Mouse (Mus musculus) CD4-positive, CD25-positive, alpha-beta regulatory T cell, adult 4 months (primary cell): ENCODE data around the gene Ndufb10. TPM values are rescaled to one million over a fixed set of nuclear protein-coding genes. Genes with fewer than 3 reads are reported as not detected.
A peak's percentile ranks its signal among the peaks of the same experiment; 100 is the strongest.

Source experiments
- ATAC-seq: one replicate; pipeline ENCODE4 v1.8.0; 2017
- polyA plus RNA-seq, 2 experiments: library from polyadenylated mRNA; unstranded; fragments of 100-300 nt; shearing (Covaris generic); gene quantifications; one replicate each; pipeline ENCODE4 v1.2.1; 2017

Ndufb10 gene
- polyA plus RNA-seq: 100 to 1,000 TPM; 227 to 245 TPM

DNA sequence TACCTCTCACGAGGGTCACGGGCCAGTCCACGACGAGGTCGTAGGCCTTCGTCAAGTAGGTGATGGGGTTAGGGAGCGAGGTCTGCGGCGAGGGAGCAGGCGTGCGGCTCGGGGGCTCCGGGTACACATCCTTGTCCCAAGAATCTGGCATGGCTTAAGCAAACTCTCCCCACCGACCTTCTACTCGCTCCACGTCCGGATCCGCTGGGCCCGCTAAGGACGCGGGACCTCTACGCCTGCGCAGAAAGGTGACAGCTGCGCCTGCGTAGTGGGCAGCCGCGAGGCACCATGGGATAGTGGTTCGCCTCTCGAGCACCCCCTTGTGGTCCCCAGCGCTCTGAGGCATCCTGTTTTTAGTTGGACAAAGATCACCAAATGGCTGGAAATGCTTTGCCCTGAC, at the start of gene Ndufb10:
Gene Ndufb10 (minus strand): TSS at position 295 of the 400 bp plus-strand sequence.
- peak; percentile 50 for ATAC-seq

DNA sequence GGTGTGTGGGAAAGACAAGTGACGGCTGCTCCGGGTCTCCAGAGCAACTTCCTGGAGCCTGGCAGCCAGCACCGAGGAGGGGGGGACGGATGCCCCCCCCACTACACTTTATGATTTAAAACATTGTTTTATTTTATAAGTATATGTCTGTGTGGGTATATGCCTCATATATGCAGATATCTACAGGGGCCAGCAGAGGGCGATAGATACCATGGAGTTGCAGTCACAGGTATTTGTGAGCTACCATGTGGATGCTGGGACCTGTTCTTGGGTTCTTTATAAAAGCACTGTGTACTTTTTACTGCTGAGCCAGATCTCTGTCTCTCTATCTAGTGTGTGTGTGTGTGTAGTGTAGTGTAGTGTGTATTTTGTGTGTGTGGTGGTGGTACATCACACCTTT, 49.0 kb upstream of the Ndufb10 start:
- ATAC-seq: no peak

DNA sequence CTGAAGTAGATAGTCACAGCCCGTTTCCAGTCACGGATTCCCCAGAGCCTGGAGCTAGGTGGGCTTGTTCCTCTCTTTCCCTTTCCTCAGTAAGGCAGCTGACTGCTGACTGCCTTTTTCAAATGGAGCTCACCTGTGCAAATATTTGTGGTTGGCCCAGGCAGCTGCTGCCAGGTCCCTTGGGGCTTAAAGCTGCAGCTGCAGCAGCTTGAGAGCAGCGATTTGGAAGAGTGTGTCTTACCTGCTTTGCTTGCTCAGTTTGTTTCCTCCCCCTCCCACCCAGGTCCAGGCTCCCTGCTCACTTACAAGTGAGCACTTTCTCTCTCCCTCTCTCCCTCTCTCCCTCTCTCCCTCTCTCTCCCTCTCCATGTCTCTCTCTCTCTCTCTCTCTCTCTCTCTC, 44.9 kb upstream of the Ndufb10 start:
- no peak for ATAC-seq

DNA sequence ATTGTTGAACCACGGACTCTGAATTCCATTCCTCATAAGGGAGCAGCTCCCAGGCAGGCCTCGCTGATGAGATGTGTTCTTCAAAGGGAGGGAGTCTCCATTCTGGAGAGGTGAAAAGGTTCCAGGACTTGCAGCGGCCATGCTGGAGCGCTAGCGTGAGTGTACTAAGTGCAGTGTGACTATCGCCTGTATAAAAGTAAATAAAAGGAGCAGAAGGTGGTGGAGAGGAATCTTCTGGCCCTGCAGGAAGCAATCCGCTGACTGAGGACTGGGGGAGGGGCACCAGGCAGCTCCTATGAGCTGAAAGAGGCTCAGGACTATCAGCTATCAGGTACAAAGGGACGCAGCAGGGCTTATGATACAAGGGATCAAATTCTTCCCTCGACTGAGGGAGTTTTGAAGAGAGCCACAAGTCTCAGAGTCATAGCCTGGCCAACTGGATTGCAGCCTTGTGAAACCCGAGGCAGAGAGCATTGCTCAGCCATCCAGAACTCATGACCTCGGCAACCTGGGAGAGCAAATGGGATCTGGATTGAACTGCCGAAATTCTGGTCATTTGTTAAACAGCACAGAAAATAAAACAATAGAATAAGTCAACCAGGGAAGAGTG, 42.1 kb upstream of the Ndufb10 start:
- no peak for ATAC-seq

DNA sequence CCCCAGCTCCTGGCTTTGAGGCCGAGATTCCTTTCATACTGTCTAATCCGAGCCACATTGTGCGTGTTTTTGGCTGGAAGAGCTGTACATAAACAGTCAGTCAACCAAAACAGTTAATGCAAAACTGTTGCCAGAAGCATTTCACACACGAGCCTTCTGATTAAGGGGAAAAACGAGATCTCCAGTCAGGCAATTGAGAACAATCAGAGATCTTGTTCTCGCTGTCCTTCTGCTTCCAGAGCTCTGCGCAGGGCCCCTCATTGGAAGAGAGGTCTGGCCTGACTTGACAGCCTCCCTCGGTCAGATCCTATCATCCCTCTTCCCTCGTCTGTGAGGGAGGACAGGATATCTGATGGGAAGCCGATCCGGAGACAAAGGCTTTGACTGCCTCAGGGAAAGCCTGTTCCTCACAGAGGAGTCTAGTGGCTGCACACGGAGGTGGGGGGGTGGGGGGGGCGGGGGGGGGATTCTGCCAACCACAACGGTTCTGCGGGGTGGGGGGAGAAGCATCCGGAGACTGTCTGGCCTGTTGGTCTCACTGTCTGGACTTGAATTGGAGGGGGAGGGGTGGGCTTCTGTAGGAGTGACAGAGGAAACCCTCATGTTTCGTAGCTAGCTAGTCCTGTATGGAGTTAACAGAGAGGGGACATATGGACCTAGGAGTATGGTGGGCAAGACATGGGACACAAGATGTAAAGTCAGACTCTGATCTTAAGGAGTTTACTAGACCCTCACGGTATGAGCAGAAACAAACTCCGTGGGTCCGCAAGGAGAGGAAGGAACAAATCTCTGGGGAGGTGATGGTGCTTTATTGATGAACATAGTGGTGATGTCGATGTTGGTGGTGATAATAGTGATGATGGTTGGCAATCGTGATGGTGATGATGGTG, 41.0 kb upstream of the Ndufb10 start:
- no peak for ATAC-seq

DNA sequence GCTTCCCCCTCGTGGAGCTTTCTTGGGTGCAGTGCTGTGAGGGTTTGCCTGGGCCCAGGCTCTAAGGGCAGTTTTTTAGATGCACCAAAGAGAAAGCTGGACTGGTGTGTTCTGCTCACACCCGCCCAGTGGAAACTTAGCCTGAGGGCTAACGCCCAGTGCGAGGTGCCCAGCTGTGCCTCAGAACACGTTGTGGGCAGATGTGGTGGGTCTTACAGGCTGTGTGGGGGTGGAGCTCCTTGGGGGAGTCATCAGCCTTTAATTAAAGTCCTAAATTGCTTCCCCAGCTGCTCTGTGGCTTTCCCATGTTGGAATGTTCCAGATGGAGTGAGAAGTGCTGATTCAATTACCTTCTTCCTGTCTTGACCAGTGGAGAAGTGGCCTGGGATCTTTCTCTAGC, 36.8 kb upstream of the Ndufb10 start:
- no peak for ATAC-seq

DNA sequence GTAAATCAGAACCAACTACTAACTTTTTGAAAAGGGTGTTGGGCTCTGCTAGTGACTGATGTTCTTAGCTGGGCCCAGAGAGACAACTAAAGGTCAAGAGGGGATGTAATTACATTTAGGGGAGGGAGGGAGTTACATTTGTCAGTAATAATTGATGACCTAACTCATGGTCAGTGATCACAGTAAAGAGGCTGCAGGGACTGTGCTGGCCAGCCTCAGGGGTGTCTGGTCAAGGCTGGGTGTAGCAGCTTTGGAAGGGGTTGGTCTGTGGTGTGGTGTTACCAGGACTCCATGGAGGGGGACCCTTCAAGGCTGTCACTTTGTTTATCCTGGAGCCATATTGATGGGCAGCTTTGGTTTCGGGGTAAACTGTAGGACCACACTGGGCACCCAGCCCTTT, 33.1 kb upstream of the Ndufb10 start:
- no peak for ATAC-seq

DNA sequence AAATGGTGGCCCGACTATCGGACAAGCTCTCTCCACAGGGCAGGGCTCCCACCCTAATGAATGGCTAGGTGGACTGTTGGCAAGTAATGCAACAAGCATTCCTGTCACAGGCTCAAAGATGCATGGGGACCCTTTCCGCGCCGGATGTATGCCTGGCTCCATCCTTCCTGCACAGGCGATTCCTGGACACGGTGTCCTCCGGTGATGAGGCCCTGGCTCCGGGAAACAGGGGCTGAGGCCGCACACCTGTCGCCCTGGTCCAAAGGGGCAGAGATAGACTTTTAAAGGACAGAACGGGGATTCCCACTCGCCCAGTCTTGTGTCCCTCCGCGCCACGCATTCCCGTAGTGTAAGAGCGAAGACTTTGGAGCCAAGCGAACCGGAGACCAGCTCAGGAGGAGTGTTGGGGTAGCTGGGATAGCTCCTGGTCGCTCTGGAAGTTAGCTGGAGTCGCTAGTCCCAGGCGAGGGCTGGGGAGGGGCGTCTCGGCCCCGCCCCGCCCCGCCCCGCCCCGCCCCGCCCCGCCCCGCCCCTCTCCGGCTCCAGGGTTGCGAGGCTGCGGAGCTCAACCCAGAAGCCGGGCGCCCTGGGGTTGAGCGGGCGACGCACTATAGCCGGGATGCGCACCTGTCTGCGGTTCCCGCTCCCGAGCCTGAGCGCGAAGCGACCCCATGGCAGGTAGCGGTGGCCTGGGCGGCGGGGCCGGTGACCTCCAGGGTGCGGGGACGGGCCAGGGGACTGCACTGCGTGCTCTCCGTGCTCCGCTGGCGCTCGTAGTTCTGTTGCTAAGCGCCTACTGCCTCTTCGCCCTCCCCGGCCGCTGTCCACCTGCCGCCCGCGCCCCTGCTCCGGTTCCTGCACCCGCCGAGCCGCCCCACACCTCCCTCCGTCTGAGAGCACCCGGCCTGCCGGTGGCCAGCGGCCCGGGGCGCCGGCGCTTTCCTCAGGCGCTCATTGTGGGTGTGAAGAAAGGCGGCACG, 28.4 kb upstream of the Ndufb10 start, which contains the start of gene Hs3st6:
Gene Hs3st6 (plus strand): TSS at position 574 of the 980 bp plus-strand sequence.
- peak; percentile 34 for ATAC-seq

DNA sequence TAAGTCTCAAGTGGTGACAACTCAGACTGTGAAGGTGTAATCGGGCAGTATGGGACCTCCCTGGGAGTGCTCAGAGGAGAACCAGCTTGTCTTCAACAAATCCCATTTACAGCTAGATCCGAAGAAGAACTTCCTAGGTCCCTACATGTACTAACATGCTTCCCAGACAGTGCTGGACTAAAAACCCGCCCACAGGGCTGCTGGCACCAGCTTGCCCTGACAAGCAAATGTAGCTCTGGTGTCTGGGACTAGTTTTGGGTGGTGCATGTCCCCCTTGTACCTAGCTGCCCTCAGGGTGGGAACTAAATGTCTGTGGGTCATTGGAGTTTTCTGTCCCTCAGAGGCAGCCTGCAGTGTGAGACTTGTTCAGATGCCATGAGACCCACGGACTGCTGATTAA, 27.2 kb upstream of the Ndufb10 start:
- no peak for ATAC-seq

DNA sequence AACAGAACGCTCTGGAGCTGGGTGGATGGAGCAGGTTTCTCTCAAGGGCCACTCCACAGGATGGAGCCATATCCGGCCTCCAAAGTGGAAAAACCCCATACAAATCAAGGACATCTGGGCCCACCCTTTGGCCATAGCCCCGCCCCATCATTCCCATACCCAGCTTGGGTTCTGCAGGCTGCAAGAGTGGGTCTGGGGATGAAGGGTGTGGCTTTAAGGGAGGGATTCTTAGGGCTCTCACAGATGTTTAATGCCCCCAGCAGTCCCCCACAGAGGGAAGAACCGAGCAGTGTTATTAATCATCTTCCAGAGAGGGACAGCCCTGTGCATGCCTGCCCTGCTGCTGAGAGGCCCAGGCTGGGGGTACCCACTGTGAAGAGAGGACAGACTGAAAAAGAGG, 22.7 kb upstream of the Ndufb10 start:
- no peak for ATAC-seq

DNA sequence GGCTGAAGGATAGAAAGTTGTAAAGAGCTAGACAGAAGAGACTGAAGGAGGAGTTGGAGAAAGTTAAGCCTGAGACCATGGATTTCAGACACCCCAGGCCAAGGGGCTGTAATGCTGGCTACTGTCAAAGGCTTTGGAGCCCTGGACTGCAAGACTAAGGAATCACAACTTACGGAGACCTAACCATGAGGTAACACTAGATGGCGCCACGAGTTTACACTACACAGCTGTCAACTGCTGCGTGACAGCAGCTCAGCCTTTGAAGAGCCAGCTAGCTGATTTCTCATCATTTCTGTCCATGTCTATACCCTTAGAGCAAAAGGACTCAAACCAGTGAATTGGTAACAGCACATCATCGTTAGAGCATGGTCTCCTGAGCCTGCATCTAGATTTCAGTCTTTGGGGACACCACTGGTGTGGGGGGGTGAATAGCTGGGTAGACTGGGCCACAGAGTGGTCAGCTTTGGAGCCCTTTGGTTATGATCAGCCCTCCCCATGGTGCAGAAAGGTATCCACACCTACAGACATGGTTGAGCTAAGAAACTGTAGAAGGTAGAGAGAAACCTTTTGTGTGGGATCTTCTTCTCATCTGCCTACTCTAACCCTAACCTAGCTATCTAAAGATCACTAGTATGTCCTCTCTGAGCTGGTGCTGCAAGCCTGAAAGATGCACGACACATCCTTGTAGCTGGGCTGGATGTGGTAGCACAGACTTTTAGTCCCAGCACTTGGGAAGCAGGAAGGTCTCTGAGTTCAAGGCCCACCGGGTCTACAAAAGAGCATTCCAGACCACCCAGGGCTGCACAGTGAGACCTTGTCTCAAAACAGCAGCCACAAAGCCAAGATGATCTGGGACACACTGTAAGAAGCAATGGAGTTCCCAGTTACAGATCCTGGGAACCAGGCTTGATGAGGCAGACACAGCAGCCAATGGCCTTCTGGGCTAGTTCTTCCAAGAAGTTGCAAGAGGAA, 21.5 kb upstream of the Ndufb10 start:
- ATAC-seq: peak; percentile 86

DNA sequence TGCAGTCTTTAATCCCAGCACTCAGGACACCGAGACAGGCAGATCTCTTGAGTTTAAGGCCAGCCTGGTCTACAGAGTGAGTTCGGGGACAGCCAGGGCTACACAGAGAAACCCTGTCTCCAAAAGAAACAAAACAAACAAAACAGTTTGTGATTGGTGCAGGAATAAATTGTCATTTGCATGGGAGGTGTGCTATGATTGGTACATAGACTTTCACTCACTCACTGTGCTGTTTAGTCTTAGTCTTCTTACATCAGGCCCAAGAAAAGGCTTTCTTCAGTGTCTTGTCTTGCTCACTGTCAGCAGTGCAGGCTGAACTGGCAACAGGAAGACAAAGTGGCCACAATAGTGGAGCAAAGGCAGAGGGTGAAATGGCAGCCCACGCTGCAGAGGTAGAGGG, 20.1 kb upstream of the Ndufb10 start:
- ATAC-seq: no peak

DNA sequence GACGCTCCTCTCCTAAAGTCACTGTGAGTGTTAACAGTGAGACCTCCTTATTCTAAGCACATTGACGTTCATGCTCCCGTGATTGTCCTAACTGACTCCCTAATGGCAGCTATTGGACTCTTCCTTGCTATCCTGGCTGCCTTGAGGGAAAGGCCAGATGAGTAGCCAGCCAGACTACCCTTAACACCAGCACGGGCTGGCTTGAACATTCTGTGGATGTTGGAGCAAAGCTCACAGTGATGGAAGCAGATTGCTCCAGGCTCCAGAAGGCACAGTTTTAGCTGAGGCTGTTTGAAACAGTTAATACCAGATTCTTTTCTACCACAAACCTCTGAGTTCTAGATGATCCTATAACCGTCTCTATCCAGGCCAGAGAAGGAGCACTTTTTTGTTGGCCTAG, 19.6 kb upstream of the Ndufb10 start:
- no peak for ATAC-seq

DNA sequence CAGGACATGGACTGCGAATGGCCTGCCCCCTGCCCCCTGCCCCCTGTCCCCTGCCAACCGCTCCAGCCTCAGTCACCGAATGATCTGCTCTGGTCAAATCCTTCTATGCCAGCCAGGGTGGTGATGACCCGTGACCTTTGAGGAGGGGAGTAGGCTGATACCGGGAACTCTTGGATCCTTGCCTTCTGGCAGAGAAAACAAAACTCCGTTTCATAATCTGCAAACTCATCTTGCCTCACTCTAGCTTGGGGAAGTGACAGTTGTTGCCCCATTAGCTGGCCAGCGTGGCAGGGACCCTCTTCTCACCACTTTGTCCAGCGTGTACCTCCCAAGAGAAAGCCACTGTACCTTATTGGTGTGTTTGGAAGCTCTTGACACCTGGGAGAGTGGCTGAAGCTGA, 18.0 kb upstream of the Ndufb10 start:
- no peak for ATAC-seq

DNA sequence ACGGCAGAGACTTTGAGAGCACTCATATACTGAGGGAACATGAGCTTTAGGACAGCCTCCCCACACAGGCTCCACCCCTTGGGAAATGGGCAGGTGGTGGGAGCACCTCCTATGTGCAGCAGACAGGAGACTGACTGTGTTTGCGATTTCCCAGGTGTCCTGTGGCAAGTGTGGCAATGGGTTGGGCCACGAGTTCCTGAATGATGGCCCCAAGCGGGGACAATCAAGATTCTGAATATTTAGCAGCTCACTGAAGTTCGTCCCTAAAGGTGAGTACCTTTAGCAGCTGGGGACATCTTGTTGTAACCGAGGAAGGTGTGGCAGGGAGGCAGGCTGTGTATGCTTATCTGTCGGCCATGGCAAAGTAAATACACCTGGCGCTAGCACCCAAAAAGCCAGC, 15.6 kb upstream of the Ndufb10 start:
- ATAC-seq: no peak

DNA sequence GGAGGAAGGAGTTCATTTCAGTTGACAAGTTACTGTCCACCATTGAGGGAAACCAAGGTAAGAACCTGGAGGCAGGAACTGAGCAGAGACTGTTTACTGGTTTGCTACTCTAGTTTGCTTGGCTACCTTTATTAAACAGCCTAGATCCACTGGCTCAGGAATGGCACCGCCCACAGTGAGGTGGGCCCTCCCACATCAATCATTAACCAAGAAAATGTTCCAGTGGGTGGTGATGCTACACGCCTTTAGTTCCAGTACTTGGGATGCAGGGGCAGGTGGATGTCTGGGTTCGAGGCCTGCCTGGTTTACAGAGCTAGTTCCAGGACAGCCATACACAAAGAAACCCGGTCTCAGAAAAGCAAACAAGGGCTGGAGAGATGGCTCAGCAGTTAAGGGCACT, 14.0 kb upstream of the Ndufb10 start:
- ATAC-seq: no peak

DNA sequence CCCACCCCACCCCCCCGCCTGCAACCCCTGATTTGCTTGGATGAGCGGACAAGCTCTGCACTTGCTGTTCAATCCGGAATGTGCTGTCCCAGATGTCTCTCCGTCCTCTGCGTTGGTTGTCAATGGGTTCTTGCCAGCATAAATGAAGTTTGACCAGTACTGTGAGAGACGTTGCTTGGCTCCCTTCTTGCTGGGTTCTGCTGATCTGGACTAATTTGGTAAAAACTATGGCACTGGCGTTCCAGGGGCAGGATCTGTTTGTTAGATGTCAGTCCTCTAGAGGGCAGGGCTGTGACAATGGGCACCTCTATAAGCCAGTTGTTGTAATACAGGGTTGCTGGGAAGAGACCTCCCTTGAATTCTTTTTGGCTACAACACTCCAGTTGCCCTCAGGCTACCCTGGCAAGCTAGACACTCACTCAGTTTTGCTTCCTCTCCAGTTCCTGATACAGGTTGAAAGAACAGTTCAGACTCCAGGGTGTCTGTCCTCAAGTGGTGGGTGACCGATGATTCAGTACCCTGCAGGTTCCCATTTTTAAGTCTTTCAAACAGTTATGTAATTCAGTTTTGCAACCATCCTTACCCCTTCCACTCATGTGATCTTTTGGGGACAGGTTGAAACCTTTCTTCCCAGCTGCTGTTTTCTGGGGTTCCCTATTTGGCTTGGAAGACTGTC, 13.0 kb upstream of the Ndufb10 start:
- no peak for ATAC-seq

DNA sequence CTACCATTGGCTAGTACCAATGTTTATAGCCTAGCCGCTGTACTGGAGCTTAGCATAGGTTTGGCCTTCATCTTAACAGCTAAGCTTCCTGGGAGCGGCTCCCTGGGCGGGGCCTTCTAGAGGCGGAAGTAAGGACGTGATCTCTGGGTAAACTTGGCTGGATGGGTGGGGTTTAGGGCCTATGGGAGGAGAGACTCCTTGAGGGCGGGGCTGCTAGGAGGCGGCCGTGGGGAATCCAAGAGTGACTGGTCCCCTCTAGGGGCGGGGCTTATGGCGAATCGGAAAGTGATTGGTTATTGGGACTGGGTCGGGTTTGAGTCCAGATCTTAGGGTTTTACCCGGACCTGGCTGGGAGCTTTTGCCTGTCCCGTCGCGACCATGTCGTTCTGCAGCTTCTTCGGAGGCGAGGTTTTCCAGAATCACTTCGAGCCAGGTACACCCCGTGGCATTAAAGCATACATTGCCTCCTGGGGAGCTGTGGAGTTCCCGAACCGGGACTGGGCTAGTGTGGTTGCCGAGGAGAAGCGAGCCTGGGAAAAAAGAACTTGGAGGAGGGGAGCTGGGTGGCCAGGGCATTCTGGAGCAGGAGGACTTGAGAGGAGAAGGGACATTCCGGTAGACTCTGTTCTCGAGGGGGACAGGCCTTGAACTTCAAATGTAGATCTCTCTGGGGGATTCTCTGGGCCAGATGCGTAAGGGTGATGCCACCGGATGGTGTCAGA, 12.2 kb upstream of the Ndufb10 start, which contains the start of gene Msrb1:
Gene Msrb1 (plus strand): TSS at position 313 of the 722 bp plus-strand sequence.
- ATAC-seq: peak; percentile 99

DNA sequence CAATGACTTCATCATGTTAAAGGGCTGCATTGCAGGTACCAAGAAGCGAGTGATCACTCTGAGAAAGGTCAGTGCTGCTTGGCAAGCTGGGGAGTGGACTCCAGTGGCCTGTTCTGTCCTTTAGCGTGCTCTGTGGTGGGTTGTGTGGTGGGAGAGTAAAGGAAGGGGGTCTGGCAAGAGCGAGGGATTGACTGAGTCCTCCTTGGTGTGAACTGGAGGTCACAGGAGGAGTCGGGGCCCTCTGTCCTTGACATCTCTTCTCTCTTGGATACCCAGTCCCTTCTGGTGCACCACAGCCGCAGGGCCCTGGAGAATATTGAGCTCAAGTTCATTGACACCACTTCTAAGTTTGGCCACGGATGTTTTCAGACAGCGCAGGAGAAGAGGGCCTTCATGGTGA, 11.2 kb upstream of the Ndufb10 start:
- ATAC-seq: no peak

DNA sequence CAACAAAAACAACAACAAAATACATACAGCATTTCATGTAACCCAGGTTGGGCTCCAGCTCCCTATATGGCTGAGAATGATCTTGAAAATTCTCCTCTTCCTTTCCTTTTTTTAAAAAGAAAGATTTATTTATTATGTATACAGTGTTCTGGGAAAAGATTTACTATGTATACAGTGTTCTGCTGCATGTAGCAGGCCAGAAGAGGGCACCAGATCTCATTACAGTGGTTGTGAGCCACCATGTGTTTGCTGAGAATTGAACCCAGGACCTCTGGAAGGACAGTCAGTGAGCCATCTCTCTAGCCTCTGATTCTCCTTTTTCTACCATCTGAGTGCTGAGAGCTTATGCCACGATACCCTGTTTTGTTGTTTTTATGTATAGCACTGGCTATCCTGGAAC, 10.2 kb upstream of the Ndufb10 start:
- no peak for ATAC-seq
